31 mouse cellular contexts compared by ENCODE assay signal in genomic region chr8:70899226-70899625, GRCm38 (mm10). TPM values are rescaled to one million over a fixed set of nuclear protein-coding genes. Genes with fewer than 3 reads are reported as not detected.
A peak's percentile ranks its signal among the peaks of the same experiment; 100 is the strongest.
DNase-seq lines count a peak whose midpoint lies in the region; ATAC-seq and TF ChIP-seq lines count a peak whose summit lies in the region.
"Had no signal": no experiment of that assay in that cellular context is flagged by ENCODE, and none has a peak within 500 bp of the region (broad histone marks: within the 10 kb centered on the region; RNA-seq: fewer than 3 reads in every experiment).

No protein-coding gene starts in this region.

- no peak overlapping the region for H3K4me3 ChIP-seq in embryonic facial prominence, embryonic 13.5 days
- H3K4me3 ChIP-seq in embryonic facial prominence, embryonic 10.5 days: no peak overlapping the region
- no peak overlapping the region for H3K4me3 ChIP-seq in hindbrain, embryonic 16.5 days (ENCODE audit: low read length)
- no peak overlapping the region for H3K4me3 ChIP-seq in hindbrain, embryonic 14.5 days (replicated peaks; ENCODE audit: low read length)
- H3K4me3 ChIP-seq in MEL (ENCODE audit: control insufficient read depth in 1 of 2, insufficient read depth in 1 of 2, low read depth in 2 of 2, low read length in 2 of 2): no peak overlapping the region; a peak in 1 of 4 replicates
- H3K4me3 ChIP-seq: heart, embryonic 15.5 days; intestine, embryonic 15.5 days; liver, embryonic 15.5 days; lung, embryonic 15.5 days; myocyte; neural tube, embryonic 12.5 days had no signal

- H3K27me3 ChIP-seq in embryonic facial prominence, embryonic 13.5 days: peaks cover 13% of the 10 kb centered on the region
- H3K27me3 ChIP-seq in embryonic facial prominence, embryonic 10.5 days (replicated peaks; ENCODE audit: low read depth, poor library complexity, severe bottlenecking): peaks cover 19% of the 10 kb centered on the region; the same call in 1 of the 2 replicates
- H3K27me3 ChIP-seq in hindbrain, embryonic 16.5 days (replicated peaks; ENCODE audit: control insufficient read depth, insufficient read depth, low read length): peaks cover 11% of the 10 kb centered on the region
- peaks cover 12% of the 10 kb centered on the region for H3K27me3 ChIP-seq in hindbrain, embryonic 14.5 days (ENCODE audit: control insufficient read depth, insufficient read depth, low read length)
- no peaks in the 10 kb centered on the region for H3K27me3 ChIP-seq in MEL (ENCODE audit: control insufficient read depth in 1 of 2, insufficient read depth in 2 of 2, low read length in 2 of 2)
- H3K27me3 ChIP-seq: heart, embryonic 15.5 days; Patski had no signal

- H3K9me3 ChIP-seq in embryonic facial prominence, embryonic 13.5 days: no peaks in the 10 kb centered on the region
- H3K9me3 ChIP-seq in embryonic facial prominence, embryonic 10.5 days: no peaks in the 10 kb centered on the region
- H3K9me3 ChIP-seq in hindbrain, embryonic 16.5 days (ENCODE audit: control insufficient read depth, low read length): no peaks in the 10 kb centered on the region
- H3K9me3 ChIP-seq in hindbrain, embryonic 14.5 days (ENCODE audit: control insufficient read depth, low read length): no peaks in the 10 kb centered on the region
- H3K9me3 ChIP-seq in MEL (replicated peaks; ENCODE audit: insufficient read depth, low read length): no peaks in the 10 kb centered on the region
- H3K9me3 ChIP-seq: embryonic facial prominence, embryonic 12.5 days; forebrain, embryonic 10.5 days; heart, embryonic 15.5 days; intestine, embryonic 15.5 days; liver, embryonic 15.5 days; lung, embryonic 15.5 days; midbrain, embryonic 10.5 days; neural tube, embryonic 12.5 days had no signal

- H3K4me2 ChIP-seq in embryonic facial prominence, embryonic 13.5 days: no peak overlapping the region
- H3K4me2 ChIP-seq in hindbrain, embryonic 16.5 days (ENCODE audit: low read length): no peak overlapping the region
- H3K4me2 ChIP-seq in hindbrain, embryonic 14.5 days (replicated peaks): no peak overlapping the region
- H3K4me2 ChIP-seq: heart, embryonic 15.5 days; intestine, embryonic 15.5 days; lung, embryonic 15.5 days had no signal

- H3K27ac ChIP-seq in embryonic facial prominence, embryonic 13.5 days: no peak overlapping the region
- no peak overlapping the region for H3K27ac ChIP-seq in embryonic facial prominence, embryonic 10.5 days (replicated peaks)
- no peak overlapping the region for H3K27ac ChIP-seq in hindbrain, embryonic 16.5 days (ENCODE audit: low read depth, low read length)
- H3K27ac ChIP-seq in hindbrain, embryonic 14.5 days: no peak overlapping the region
- peak overlapping the region; percentile 62 for H3K27ac ChIP-seq in MEL (ENCODE audit: control insufficient read depth, low read depth, low read length)
- H3K27ac ChIP-seq: hindbrain, postnatal 0 days; intestine, embryonic 15.5 days; liver, embryonic 15.5 days; lung, embryonic 15.5 days; neural tube, embryonic 12.5 days; stomach, postnatal 0 days had no signal

- peaks cover 17% of the 10 kb centered on the region for H3K36me3 ChIP-seq in embryonic facial prominence, embryonic 13.5 days
- peaks cover 22% of the 10 kb centered on the region for H3K36me3 ChIP-seq in embryonic facial prominence, embryonic 10.5 days (replicated peaks)
- H3K36me3 ChIP-seq in hindbrain, embryonic 16.5 days (ENCODE audit: control insufficient read depth, insufficient read depth, low read length): peaks cover 16% of the 10 kb centered on the region
- H3K36me3 ChIP-seq in hindbrain, embryonic 14.5 days (replicated peaks; ENCODE audit: control insufficient read depth, insufficient read depth): peaks cover 17% of the 10 kb centered on the region
- peaks cover 7 to 17% of the 10 kb centered on the region in 2 experiments; a peak in 3 of 4 replicates for H3K36me3 ChIP-seq in MEL (ENCODE audit: control insufficient read depth in 1 of 2, insufficient read depth in 2 of 2, low read length in 2 of 2)

- WGBS in embryonic facial prominence, embryonic 13.5 days: 93% methylated on average over 2 of the region's 2 CpGs
- WGBS in embryonic facial prominence, embryonic 10.5 days: 89% methylated on average over 2 of the region's 2 CpGs
- WGBS in hindbrain, embryonic 16.5 days: 91% methylated on average over 2 of the region's 2 CpGs
- 89% methylated on average over 2 of the region's 2 CpGs for WGBS in hindbrain, embryonic 14.5 days

- H3K4me1 ChIP-seq in embryonic facial prominence, embryonic 13.5 days: peaks cover 20% of the 10 kb centered on the region
- H3K4me1 ChIP-seq in embryonic facial prominence, embryonic 10.5 days: peaks cover 29% of the 10 kb centered on the region
- peaks cover 10% of the 10 kb centered on the region for H3K4me1 ChIP-seq in hindbrain, embryonic 16.5 days (ENCODE audit: control insufficient read depth, insufficient read depth, low read depth, low read length)
- H3K4me1 ChIP-seq in hindbrain, embryonic 14.5 days (replicated peaks; ENCODE audit: control insufficient read depth, insufficient read depth, low read length): peaks cover 8% of the 10 kb centered on the region
- peaks cover 4 to 13% of the 10 kb centered on the region in 2 experiments; a peak in 3 of 4 replicates for H3K4me1 ChIP-seq in MEL (ENCODE audit: control insufficient read depth in 1 of 2, insufficient read depth in 2 of 2, low read length in 2 of 2)

- TF ChIP-seq EP300 in MEL (IDR thresholded peaks at IDR 0.05; ENCODE audit: low read depth in 1 of 2, low read length in 2 of 2): peak in 1 of 2 experiments; percentile 37; a peak in 1 of 4 replicates

- no peak for TF ChIP-seq CTCF in MEL (IDR thresholded peaks at IDR 0.05 in 2 of 3, conservative IDR thresholded peaks at IDR 0.05 in 1 of 3; ENCODE audit: control insufficient read depth in 1 of 3, insufficient read depth in 1 of 3, low read depth in 2 of 3, low read length in 3 of 3, poor library complexity in 1 of 3, severe bottlenecking in 1 of 3)

- H3K79me2 ChIP-seq in MEL (ENCODE audit: control insufficient read depth, insufficient read depth, low read length, poor library complexity): peaks cover 19% of the 10 kb centered on the region

- peak overlapping the region; percentile 82; the same call in 1 of the 2 replicates for H3K9ac ChIP-seq in embryonic facial prominence, embryonic 13.5 days
- peak overlapping the region; percentile 35; the same call in 1 of the 2 replicates for H3K9ac ChIP-seq in hindbrain, embryonic 16.5 days (ENCODE audit: low read depth, low read length)
- no peak overlapping the region for H3K9ac ChIP-seq in hindbrain, embryonic 14.5 days
- H3K9ac ChIP-seq in MEL (ENCODE audit: control insufficient read depth, low read depth, low read length, poor library complexity, severe bottlenecking): peak overlapping the region; percentile 93
- H3K9ac ChIP-seq: forebrain, postnatal 0 days; heart, embryonic 15.5 days; lung, embryonic 15.5 days had no signal

- no peak for TF ChIP-seq RAD21 in MEL (IDR thresholded peaks at IDR 0.05; ENCODE audit: low read depth, low read length)

- TF ChIP-seq POLR2A in MEL (IDR thresholded peaks at IDR 0.05; ENCODE audit: control insufficient read depth in 1 of 2, insufficient read depth in 1 of 2, low read depth in 1 of 2, low read length in 2 of 2, poor library complexity in 1 of 2): no peak

- DNase-seq in embryonic facial prominence, embryonic 10.5 days (ENCODE audit: low spot score): no peak
- DNase-seq in hindbrain, embryonic 14.5 days (ENCODE audit: low spot score): no peak
- peak; percentile 72 for DNase-seq in MEL (ENCODE audit: low read depth, low spot score)
- no peak for DNase-seq in retina, embryonic 14.5 days (ENCODE audit: low spot score)
- no peak for DNase-seq in layer of hippocampus, postnatal 36 days
- DNase-seq: adrenal gland, postnatal 10 days; cerebellum, adult 11 months; forebrain, postnatal 0 days; gastrocnemius, postnatal 10 days; heart, postnatal 36 days; kidney, adult 2 months; kidney, postnatal 4 days; left cerebral cortex, postnatal 4 days; liver; right cerebral cortex, postnatal 4 days; thymus, adult 18-20 months; thymus, postnatal 36 days had no signal

- ATAC-seq in embryonic facial prominence, embryonic 13.5 days (ENCODE audit: insufficient number of reproducible peaks, insufficient read depth, low FRiP score, low TSS enrichment, low read depth): no peak
- no peak for ATAC-seq in hindbrain, embryonic 16.5 days
- ATAC-seq in hindbrain, embryonic 14.5 days (ENCODE audit: low FRiP score): no peak
- ATAC-seq: forebrain, postnatal 0 days; hindbrain, postnatal 0 days; intestine, embryonic 15.5 days; Patski had no signal

RNA-seq across cellular contexts. Expression of gene Rpl18a, which starts 2.0 kb away (rescaled TPM):
- 4,412 and 4,959 TPM in 2 replicates for polyA plus RNA-seq in embryonic facial prominence, embryonic 13.5 days (2015; fragmentation: Nextera tagmentation; extraction: Ambion mirVana)
- 3,888 and 3,901 TPM in 2 replicates for polyA plus RNA-seq in embryonic facial prominence, embryonic 10.5 days (2016; fragmentation: Nextera tagmentation; extraction: Ambion mirVana)
- polyA plus RNA-seq in hindbrain, embryonic 16.5 days (2015; fragmentation: Nextera tagmentation; extraction: Ambion mirVana): 1,821 and 2,018 TPM in 2 replicates
- 2,214 and 2,704 TPM in 2 replicates for polyA plus RNA-seq in hindbrain, embryonic 14.5 days (2014; fragmentation: Nextera tagmentation; extraction: Ambion mirVana)
- 4,999 and 5,671 TPM in 2 replicates for total RNA-seq in MEL (2012; rRNA removed)
- 1,000 to 10,000 TPM in 1 of 2 experiments, not detected in 1; 5,399 TPM for polyA plus RNA-seq in MEL (2012; ENCODE audit: insufficient read depth in 1 of 2, insufficient read length in 2 of 2, low read depth in 1 of 2, low replicate concordance in 2 of 2, missing spikeins in 1 of 2)
- 100 to 1,000 TPM; 659 to 685 TPM for total RNA-seq in layer of hippocampus, postnatal 36 days (2021)

RNA-seq across cellular contexts. Expression of gene Map1s, which starts 6.5 kb away (rescaled TPM):
- 49.8 and 52.6 TPM in 2 replicates for polyA plus RNA-seq in embryonic facial prominence, embryonic 13.5 days (2015; fragmentation: Nextera tagmentation; extraction: Ambion mirVana)
- 67.8 and 72.3 TPM in 2 replicates for polyA plus RNA-seq in embryonic facial prominence, embryonic 10.5 days (2016; fragmentation: Nextera tagmentation; extraction: Ambion mirVana)
- polyA plus RNA-seq in hindbrain, embryonic 16.5 days (2015; fragmentation: Nextera tagmentation; extraction: Ambion mirVana): 57.8 and 71.4 TPM in 2 replicates
- polyA plus RNA-seq in hindbrain, embryonic 14.5 days (2014; fragmentation: Nextera tagmentation; extraction: Ambion mirVana): 49.6 and 51.4 TPM in 2 replicates
- 41.0 and 53.3 TPM in 2 replicates for total RNA-seq in MEL (2012; rRNA removed)
- 10 to 100 TPM in 1 of 2 experiments, not detected in 1; 51.0 TPM for polyA plus RNA-seq in MEL (2012; ENCODE audit: insufficient read depth in 1 of 2, insufficient read length in 2 of 2, low read depth in 1 of 2, low replicate concordance in 2 of 2, missing spikeins in 1 of 2)
- 10 to 100 TPM; 87.3 to 89.7 TPM for total RNA-seq in layer of hippocampus, postnatal 36 days (2021)

RNA-seq across cellular contexts. Expression of gene Slc5a5, which starts 6.7 kb away (rescaled TPM):
- 0.18 and 0.32 TPM in 2 replicates for polyA plus RNA-seq in embryonic facial prominence, embryonic 13.5 days (2015; fragmentation: Nextera tagmentation; extraction: Ambion mirVana)
- polyA plus RNA-seq in embryonic facial prominence, embryonic 10.5 days (2016; fragmentation: Nextera tagmentation; extraction: Ambion mirVana): 0.30 and 0.40 TPM in 2 replicates
- polyA plus RNA-seq in hindbrain, embryonic 16.5 days (2015; fragmentation: Nextera tagmentation; extraction: Ambion mirVana): 2.4 and 3.1 TPM in 2 replicates
- 1.5 and 1.8 TPM in 2 replicates for polyA plus RNA-seq in hindbrain, embryonic 14.5 days (2014; fragmentation: Nextera tagmentation; extraction: Ambion mirVana)
- total RNA-seq in MEL (2012; rRNA removed): 0.12 and 0.13 TPM in 2 replicates
- under 1 TPM in 1 of 2 experiments, not detected in 1; 0.36 TPM for polyA plus RNA-seq in MEL (2012; ENCODE audit: insufficient read depth in 1 of 2, insufficient read length in 2 of 2, low read depth in 1 of 2, low replicate concordance in 2 of 2, missing spikeins in 1 of 2)
- total RNA-seq in layer of hippocampus, postnatal 36 days (2021): 1 to 10 TPM; 8.1 to 8.9 TPM
- total RNA-seq: heart, postnatal 36 days had no signal
- polyA plus RNA-seq: liver, embryonic 15.5 days had no signal

RNA-seq across cellular contexts. Expression of gene Ccdc124, which starts 25.5 kb away (rescaled TPM):
- polyA plus RNA-seq in embryonic facial prominence, embryonic 13.5 days (2015; fragmentation: Nextera tagmentation; extraction: Ambion mirVana): 108 and 124 TPM in 2 replicates
- 173 and 179 TPM in 2 replicates for polyA plus RNA-seq in embryonic facial prominence, embryonic 10.5 days (2016; fragmentation: Nextera tagmentation; extraction: Ambion mirVana)
- polyA plus RNA-seq in hindbrain, embryonic 16.5 days (2015; fragmentation: Nextera tagmentation; extraction: Ambion mirVana): 168 and 190 TPM in 2 replicates
- polyA plus RNA-seq in hindbrain, embryonic 14.5 days (2014; fragmentation: Nextera tagmentation; extraction: Ambion mirVana): 155 and 158 TPM in 2 replicates
- total RNA-seq in MEL (2012; rRNA removed): 47.5 and 47.6 TPM in 2 replicates
- polyA plus RNA-seq in MEL (2012; ENCODE audit: insufficient read depth in 1 of 2, insufficient read length in 2 of 2, low read depth in 1 of 2, low replicate concordance in 2 of 2, missing spikeins in 1 of 2): 10 to 100 TPM in 1 of 2 experiments, not detected in 1; 87.1 TPM
- 10 to 100 TPM; 83.4 to 95.4 TPM for total RNA-seq in layer of hippocampus, postnatal 36 days (2021)

RNA-seq across cellular contexts. Expression of gene Kcnn1, which starts 36.2 kb away (rescaled TPM):
- polyA plus RNA-seq in embryonic facial prominence, embryonic 13.5 days (2015; fragmentation: Nextera tagmentation; extraction: Ambion mirVana): 3.2 and 5.3 TPM in 2 replicates
- polyA plus RNA-seq in embryonic facial prominence, embryonic 10.5 days (2016; fragmentation: Nextera tagmentation; extraction: Ambion mirVana): 4.7 and 5.1 TPM in 2 replicates
- 16.3 and 18.5 TPM in 2 replicates for polyA plus RNA-seq in hindbrain, embryonic 16.5 days (2015; fragmentation: Nextera tagmentation; extraction: Ambion mirVana)
- polyA plus RNA-seq in hindbrain, embryonic 14.5 days (2014; fragmentation: Nextera tagmentation; extraction: Ambion mirVana): 10.0 and 14.3 TPM in 2 replicates
- 7.3 and 8.9 TPM in 2 replicates for total RNA-seq in MEL (2012; rRNA removed)
- 10 to 100 TPM in 1 of 2 experiments, not detected in 1; 10.7 TPM for polyA plus RNA-seq in MEL (2012; ENCODE audit: insufficient read depth in 1 of 2, insufficient read length in 2 of 2, low read depth in 1 of 2, low replicate concordance in 2 of 2, missing spikeins in 1 of 2)
- 10 to 100 TPM; 16.9 to 17.7 TPM for total RNA-seq in layer of hippocampus, postnatal 36 days (2021)
